Mouse (Mus musculus) liver, embryonic 14.5 days (tissue): ENCODE measurements at regions not wholly inside any gene's neighbourhood (a gene's known extent, or its start where the extent isn't known, plus 50 kb on each side); places are given as distances from the start of the nearest gene placed in this dataset.

Source experiments
- CTCF ChIP-seq: IDR thresholded peaks from 2 replicates; pipeline ENCODE4 v1.5.1; 2016; ENCODE audit warnings: antibody characterized with exemption, low read depth, control low read depth
- EP300 ChIP-seq: IDR thresholded peaks from 2 replicates; pipeline ENCODE4 v1.6.1; 2016; ENCODE audit warnings: antibody characterized with exemption, low read depth

GRCm38 (mm10) chr13:107760511-107760910, 283.7 kb upstream of the Smim15 start:
- no peak for TF ChIP-seq EP300
- TF ChIP-seq CTCF, result no peak
